Mouse (Mus musculus): Measurements from ENCODE around the gene Dnm3. TPM values are rescaled to one million over a fixed set of nuclear protein-coding genes. Genes with fewer than 3 reads are reported as not detected.

Gene Dnm3
- total and polyA plus RNA-seq, 3 experiments: not detected

DNA sequence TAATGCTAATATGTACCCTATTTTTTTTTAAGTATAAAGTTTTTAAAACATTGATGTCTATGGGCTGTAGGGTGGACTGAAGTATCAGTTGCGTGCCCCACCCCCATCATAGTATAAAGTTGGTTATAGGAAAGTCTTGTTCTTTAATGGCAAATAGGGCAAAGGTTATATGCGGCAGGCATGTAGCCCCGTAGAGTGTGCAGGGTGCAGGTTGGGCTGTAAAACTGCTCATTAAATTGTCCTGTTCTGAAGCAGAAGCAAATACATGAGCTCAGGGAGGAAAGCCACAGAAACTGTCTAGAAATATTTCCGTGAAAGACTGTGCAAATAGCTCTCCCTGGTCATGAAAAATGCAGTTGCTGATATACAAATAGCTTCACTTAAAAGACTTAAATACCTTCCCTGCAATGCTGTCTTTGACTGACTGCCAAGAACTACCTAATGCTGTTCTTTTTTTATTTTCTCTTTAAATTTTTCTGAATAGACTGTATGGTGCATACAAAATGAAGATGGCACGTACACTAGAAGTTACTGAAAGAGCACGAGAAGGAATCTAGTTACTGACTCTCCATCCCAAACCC is 440.6 kb downstream of the Dnm3 start:
- Histone ChIP-seq H3K27ac (ENCODE audit: control insufficient read depth, low read depth, low read length) (no peak overlapping the region), H3K9me3 (replicated peaks; ENCODE audit: insufficient read depth, low read length) (no peaks in the 10 kb centered on the region), H3K27me3 (ENCODE audit: control insufficient read depth in 1 of 2, insufficient read depth in 2 of 2, low read length in 2 of 2) (no peaks in the 10 kb centered on the region; a peak in 2 of 4 replicates), H3K4me1 (ENCODE audit: control insufficient read depth in 1 of 2, insufficient read depth in 2 of 2, low read length in 2 of 2) (0 out of 4 replicates have a peak, but pooled peaks cover 0 to 4% of the 10 kb centered on the region in 2 experiments), H3K9ac (ENCODE audit: control insufficient read depth, low read depth, low read length, poor library complexity, severe bottlenecking) (no peak overlapping the region), H3K79me2 (ENCODE audit: control insufficient read depth, insufficient read depth, low read length, poor library complexity) (no peaks in the 10 kb centered on the region), H3K36me3 (ENCODE audit: control insufficient read depth in 1 of 2, insufficient read depth in 2 of 2, low read length in 2 of 2) (peaks cover 0 to 4% of the 10 kb centered on the region in 2 experiments; a peak in 2 of 4 replicates), H3K4me3 (ENCODE audit: control insufficient read depth in 1 of 2, insufficient read depth in 1 of 2, low read depth in 2 of 2, low read length in 2 of 2) (no peak overlapping the region)
- TF ChIP-seq TCF12 (IDR thresholded peaks at IDR 0.05; ENCODE audit: low read depth, low read length) (no peak), TAL1 (IDR thresholded peaks at IDR 0.05; ENCODE audit: low read length) (no peak), ZMIZ1 (IDR thresholded peaks at IDR 0.05; ENCODE audit: low read depth, low read length) (no peak), SIN3A (IDR thresholded peaks at IDR 0.05; ENCODE audit: low read length) (no peak), MEF2A (IDR thresholded peaks at IDR 0.05; ENCODE audit: extremely low read depth, insufficient replicate concordance, low read depth, low read length, poor library complexity, severe bottlenecking) (no peak), POLR2A (IDR thresholded peaks at IDR 0.05; ENCODE audit: control insufficient read depth in 1 of 2, insufficient read depth in 1 of 2, low read depth in 1 of 2, low read length in 2 of 2, poor library complexity in 1 of 2) (no peak), CHD1 (IDR thresholded peaks at IDR 0.05; ENCODE audit: low read depth, low read length) (no peak), USF1 (IDR thresholded peaks at IDR 0.05; ENCODE audit: low read depth, low read length) (no peak), EP300 (IDR thresholded peaks at IDR 0.05; ENCODE audit: low read depth in 1 of 2, low read length in 2 of 2) (no peak), ETS1 (IDR thresholded peaks at IDR 0.05; ENCODE audit: low read depth, low read length) (no peak), SMC3 (IDR thresholded peaks at IDR 0.05; ENCODE audit: low read depth, low read length) (no peak)
- no peak for DNase-seq (ENCODE audit: low read depth, low spot score)

DNA sequence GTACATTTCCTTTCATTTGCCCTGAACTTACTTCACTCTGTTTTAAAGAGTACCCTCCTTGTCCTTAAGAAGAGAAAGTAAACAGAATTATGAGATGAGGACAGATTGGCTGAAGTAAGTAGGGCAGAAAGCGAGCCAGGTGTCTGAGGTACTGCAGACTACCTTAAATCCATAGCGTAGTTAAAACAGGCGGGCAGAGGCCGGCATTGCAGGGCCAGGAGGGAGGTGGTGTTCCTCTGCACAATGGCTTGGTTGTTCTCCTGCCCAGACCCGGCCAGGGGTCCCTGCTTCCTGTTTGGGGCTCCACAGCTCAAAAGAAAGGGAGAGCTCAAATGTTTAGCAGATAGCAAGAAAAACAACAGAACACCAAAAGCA is 441.4 kb downstream of the Dnm3 start:
- Histone ChIP-seq H3K4me3 (ENCODE audit: control insufficient read depth in 1 of 2, insufficient read depth in 1 of 2, low read depth in 2 of 2, low read length in 2 of 2) (no peak overlapping the region), H3K27me3 (ENCODE audit: control insufficient read depth in 1 of 2, insufficient read depth in 2 of 2, low read length in 2 of 2) (no peaks in the 10 kb centered on the region; a peak in 2 of 4 replicates), H3K79me2 (ENCODE audit: control insufficient read depth, insufficient read depth, low read length, poor library complexity) (no peaks in the 10 kb centered on the region), H3K9me3 (replicated peaks; ENCODE audit: insufficient read depth, low read length) (no peaks in the 10 kb centered on the region), H3K36me3 (ENCODE audit: control insufficient read depth in 1 of 2, insufficient read depth in 2 of 2, low read length in 2 of 2) (peaks cover 0 to 4% of the 10 kb centered on the region in 2 experiments; a peak in 2 of 4 replicates), H3K9ac (ENCODE audit: control insufficient read depth, low read depth, low read length, poor library complexity, severe bottlenecking) (no peak overlapping the region), H3K4me1 (ENCODE audit: control insufficient read depth in 1 of 2, insufficient read depth in 2 of 2, low read length in 2 of 2) (0 out of 4 replicates have a peak, but pooled peaks cover 0 to 4% of the 10 kb centered on the region in 2 experiments), H3K27ac (ENCODE audit: control insufficient read depth, low read depth, low read length) (no peak overlapping the region)
- DNase-seq (ENCODE audit: low read depth, low spot score): no peak
- TF ChIP-seq JUND (IDR thresholded peaks at IDR 0.05; ENCODE audit: low read depth, low read length) (no peak), GATA1 (IDR thresholded peaks at IDR 0.05; ENCODE audit: low read depth, low read length) (no peak), RCOR1 (IDR thresholded peaks at IDR 0.05; ENCODE audit: low read depth, low read length) (no peak), GABPA (IDR thresholded peaks at IDR 0.05; ENCODE audit: low read depth, low read length) (no peak), USF2 (IDR thresholded peaks at IDR 0.05; ENCODE audit: borderline replicate concordance in 1 of 2, insufficient read depth in 1 of 2, low read depth in 1 of 2, low read length in 2 of 2) (no peak), TAL1 (IDR thresholded peaks at IDR 0.05; ENCODE audit: low read length) (no peak), RAD21 (IDR thresholded peaks at IDR 0.05; ENCODE audit: low read depth, low read length) (no peak), POLR2AphosphoS5 (IDR thresholded peaks at IDR 0.05; ENCODE audit: borderline replicate concordance, low read depth, low read length) (no peak), BHLHE40 (IDR thresholded peaks at IDR 0.05; ENCODE audit: borderline replicate concordance, low read depth, low read length) (no peak), POLR2AphosphoS2 (IDR thresholded peaks at IDR 0.05; ENCODE audit: low read length) (no peak), HCFC1 (IDR thresholded peaks at IDR 0.05; ENCODE audit: low read depth, low read length) (no peak), MXI1 (IDR thresholded peaks at IDR 0.05; ENCODE audit: low read depth, low read length) (no peak), ETS1 (IDR thresholded peaks at IDR 0.05; ENCODE audit: low read depth, low read length) (no peak), ZMIZ1 (IDR thresholded peaks at IDR 0.05; ENCODE audit: low read depth, low read length) (no peak), CHD1 (IDR thresholded peaks at IDR 0.05; ENCODE audit: low read depth, low read length) (no peak)
